Mouse (Mus musculus): ENCODE data around the gene Fbxl22.

GRCm38 (mm10) chr9:66501248-66501647 is 13.1 kb downstream of the Fbxl22 start:
- TF ChIP-seq CTCF (IDR thresholded peaks at IDR 0.05; ENCODE audit: extremely low read depth, insufficient read depth, insufficient read length, insufficient replicate concordance) (no peak), POLR2A (IDR thresholded peaks at IDR 0.05; ENCODE audit: low read depth, low read length) (no peak)

All from spleen, adult 2 months (tissue).